Mouse (Mus musculus): ENCODE results near the gene Pdcd2l. TPM values are rescaled to one million over a fixed set of nuclear protein-coding genes. Genes with fewer than 3 reads are reported as not detected.

Pdcd2l gene
- polyA plus RNA-seq, 1 experiment from 2014 or later: 82.7 TPM

DNA sequence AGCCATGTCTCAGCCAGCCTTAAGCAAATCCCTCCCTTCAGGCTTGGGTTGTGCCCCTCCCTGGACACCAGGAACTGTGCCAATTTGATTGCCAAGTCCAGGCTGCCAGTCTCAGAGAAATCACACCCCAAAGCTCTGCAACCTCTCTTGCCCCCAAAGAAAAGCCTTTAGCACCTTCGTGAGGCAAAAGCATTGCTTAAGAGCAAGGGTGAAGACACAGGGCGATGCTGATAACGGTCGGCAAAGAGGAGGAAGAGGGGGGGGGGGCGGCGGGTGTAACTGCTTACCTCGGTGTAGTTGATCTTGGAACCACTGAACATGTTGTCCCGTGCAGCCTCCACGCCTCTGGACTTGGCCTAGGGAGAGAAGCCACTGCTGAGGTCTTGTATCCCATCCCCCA is 32.2 kb upstream of the Pdcd2l start:
- H3K9ac ChIP-seq: no peak overlapping the region

GRCm38 (mm10) chr7:34226846-34227245 is 30.4 kb upstream of the Pdcd2l start:
- Histone ChIP-seq H3K27ac (no peak overlapping the region), H3K36me3 (peaks cover 50% of the 10 kb centered on the region), H3K27me3 (no peaks in the 10 kb centered on the region), H3K4me3 (no peak overlapping the region), H3K4me1 (replicated peaks) (peaks cover 43% of the 10 kb centered on the region), H3K4me2 (no peak overlapping the region), H3K9ac (no peak overlapping the region), H3K9me3 (no peaks in the 10 kb centered on the region)
- ATAC-seq (ENCODE audit: low FRiP score): no peak
- WGBS: 90% methylated on average over 12 of the region's 12 CpGs

More for the DNA sequence above, 32.2 kb upstream of the Pdcd2l start:
- ATAC-seq (ENCODE audit: low FRiP score): no peak
- WGBS: 86% methylated on average over 6 of the region's 9 CpGs
- Histone ChIP-seq H3K9me3 (no peaks in the 10 kb centered on the region), H3K4me3 (peak overlapping the region; percentile 70), H3K4me2 (peak overlapping the region; percentile 82), H3K4me1 (replicated peaks) (peaks cover 48% of the 10 kb centered on the region), H3K27me3 (no peaks in the 10 kb centered on the region), H3K27ac (no peak overlapping the region), H3K36me3 (peaks cover 34% of the 10 kb centered on the region)

DNA sequence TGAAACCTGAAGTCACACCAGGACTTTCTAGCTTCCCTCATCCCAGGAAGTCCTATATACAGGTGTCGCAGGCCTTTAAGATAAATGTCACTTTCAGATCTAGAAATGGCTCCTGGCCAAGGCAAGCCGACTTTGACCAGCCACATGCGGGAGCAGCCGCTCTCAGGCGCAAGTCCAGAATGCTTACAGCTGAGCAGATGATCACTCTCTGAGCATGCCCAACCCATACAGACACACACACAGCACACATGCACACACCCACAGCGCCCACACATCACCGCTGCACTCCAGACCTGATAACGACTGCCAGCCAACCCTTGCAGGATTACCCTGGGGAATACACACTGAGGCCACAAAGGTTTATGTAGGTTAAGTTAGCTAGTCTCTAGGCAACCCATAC is 29.6 kb upstream of the Pdcd2l start:
- WGBS: 78% methylated on average over 8 of the region's 8 CpGs
- H3K9ac ChIP-seq: no peak overlapping the region; the same call in 1 of the 2 replicates

GRCm38 (mm10) chr7:34224308-34224707 is 27.8 kb upstream of the Pdcd2l start:
- Histone ChIP-seq H3K27me3 (no peaks in the 10 kb centered on the region), H3K9me3 (no peaks in the 10 kb centered on the region), H3K9ac (no peak overlapping the region), H3K27ac (no peak overlapping the region), H3K4me1 (replicated peaks) (peaks cover 34% of the 10 kb centered on the region), H3K4me3 (no peak overlapping the region), H3K36me3 (peaks cover 76% of the 10 kb centered on the region), H3K4me2 (no peak overlapping the region)
- no peak for ATAC-seq (ENCODE audit: low FRiP score)
- 93% methylated on average over 6 of the region's 6 CpGs for WGBS

More for the DNA sequence above, 29.6 kb upstream of the Pdcd2l start:
- Histone ChIP-seq H3K27ac (no peak overlapping the region), H3K9me3 (no peaks in the 10 kb centered on the region), H3K4me2 (no peak overlapping the region), H3K27me3 (no peaks in the 10 kb centered on the region), H3K4me3 (no peak overlapping the region), H3K36me3 (peaks cover 58% of the 10 kb centered on the region), H3K4me1 (replicated peaks) (peaks cover 43% of the 10 kb centered on the region)
- ATAC-seq (ENCODE audit: low FRiP score): no peak

DNA sequence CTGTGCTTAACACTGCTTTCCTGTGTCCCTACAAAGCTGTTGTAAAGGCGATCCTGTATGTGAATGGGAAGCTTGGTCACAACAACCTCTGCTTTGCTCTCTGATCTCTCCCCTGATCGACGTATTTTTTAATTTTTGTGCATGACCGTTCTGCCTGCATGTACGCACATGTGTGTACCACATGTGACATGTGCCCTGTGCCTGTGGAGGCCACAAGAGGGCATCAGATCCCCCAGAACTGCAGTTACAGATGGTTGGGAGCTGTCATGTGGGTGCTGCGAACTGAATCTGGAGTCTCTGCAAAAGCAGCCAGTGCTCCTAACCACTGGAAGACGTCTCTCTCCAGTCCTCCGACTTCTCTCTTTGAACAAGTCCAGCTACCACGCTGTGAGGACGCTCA is 25.9 kb upstream of the Pdcd2l start:
- H3K36me3 ChIP-seq: peaks cover 92% of the 10 kb centered on the region
- no peak overlapping the region for H3K27ac ChIP-seq
- no peak overlapping the region for H3K4me2 ChIP-seq
- no peak overlapping the region for H3K9ac ChIP-seq
- no peaks in the 10 kb centered on the region for H3K9me3 ChIP-seq
- peaks cover 14% of the 10 kb centered on the region for H3K4me1 ChIP-seq (replicated peaks)
- no peak for ATAC-seq (ENCODE audit: low FRiP score)
- H3K27me3 ChIP-seq: no peaks in the 10 kb centered on the region
- 95% methylated on average over 10 of the region's 10 CpGs for WGBS
- no peak overlapping the region for H3K4me3 ChIP-seq

GRCm38 (mm10) chr7:34221594-34222250 is 25.3 kb upstream of the Pdcd2l start:
- 96% methylated on average over 9 of the region's 9 CpGs for WGBS
- H3K4me2 ChIP-seq: no peak overlapping the region
- ATAC-seq (ENCODE audit: low FRiP score): no peak
- no peaks in the 10 kb centered on the region for H3K9me3 ChIP-seq
- H3K4me1 ChIP-seq (replicated peaks): peaks cover 10% of the 10 kb centered on the region
- no peak overlapping the region for H3K4me3 ChIP-seq
- H3K27me3 ChIP-seq: no peaks in the 10 kb centered on the region
- no peak overlapping the region for H3K27ac ChIP-seq
- H3K9ac ChIP-seq: no peak overlapping the region
- peaks cover 92% of the 10 kb centered on the region for H3K36me3 ChIP-seq

DNA sequence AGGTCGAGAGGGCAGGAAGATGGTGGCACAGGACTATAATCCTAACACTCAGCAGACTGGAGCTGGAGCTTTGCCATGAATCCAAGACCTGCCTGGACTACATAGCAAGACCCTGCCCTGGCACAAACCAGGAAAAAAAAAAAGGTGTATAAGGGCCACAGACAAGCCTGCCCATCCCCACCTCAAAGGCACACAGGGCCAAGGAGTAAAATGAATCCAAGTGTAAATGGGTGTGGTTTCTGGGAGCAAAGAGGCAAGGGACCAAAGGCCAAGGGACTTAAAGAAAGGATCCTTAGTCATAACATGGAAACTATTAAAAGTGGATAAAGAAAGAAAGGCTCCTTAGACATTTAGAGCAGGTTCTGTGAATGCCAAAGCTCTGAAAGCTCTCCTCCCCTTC is 22.0 kb upstream of the Pdcd2l start:
- H3K27me3 ChIP-seq: no peaks in the 10 kb centered on the region
- peaks cover 98% of the 10 kb centered on the region for H3K36me3 ChIP-seq
- H3K4me1 ChIP-seq (replicated peaks): no peaks in the 10 kb centered on the region
- H3K9ac ChIP-seq: no peak overlapping the region
- no peak overlapping the region for H3K4me2 ChIP-seq
- H3K27ac ChIP-seq: no peak overlapping the region
- no peak overlapping the region for H3K4me3 ChIP-seq
- no peaks in the 10 kb centered on the region for H3K9me3 ChIP-seq
- WGBS: 59% methylated on average over 1 of the region's 1 CpGs
- ATAC-seq (ENCODE audit: low FRiP score): no peak

GRCm38 (mm10) chr7:34216474-34216873 is 20.0 kb upstream of the Pdcd2l start:
- H3K27ac ChIP-seq: no peak overlapping the region
- no peaks in the 10 kb centered on the region for H3K9me3 ChIP-seq
- H3K4me3 ChIP-seq: no peak overlapping the region
- no peaks in the 10 kb centered on the region for H3K27me3 ChIP-seq
- H3K9ac ChIP-seq: no peak overlapping the region
- ATAC-seq (ENCODE audit: low FRiP score): no peak
- H3K36me3 ChIP-seq: peaks cover 99% of the 10 kb centered on the region
- WGBS: 94% methylated on average over 10 of the region's 10 CpGs
- no peak overlapping the region for H3K4me2 ChIP-seq
- no peaks in the 10 kb centered on the region for H3K4me1 ChIP-seq (replicated peaks)

DNA sequence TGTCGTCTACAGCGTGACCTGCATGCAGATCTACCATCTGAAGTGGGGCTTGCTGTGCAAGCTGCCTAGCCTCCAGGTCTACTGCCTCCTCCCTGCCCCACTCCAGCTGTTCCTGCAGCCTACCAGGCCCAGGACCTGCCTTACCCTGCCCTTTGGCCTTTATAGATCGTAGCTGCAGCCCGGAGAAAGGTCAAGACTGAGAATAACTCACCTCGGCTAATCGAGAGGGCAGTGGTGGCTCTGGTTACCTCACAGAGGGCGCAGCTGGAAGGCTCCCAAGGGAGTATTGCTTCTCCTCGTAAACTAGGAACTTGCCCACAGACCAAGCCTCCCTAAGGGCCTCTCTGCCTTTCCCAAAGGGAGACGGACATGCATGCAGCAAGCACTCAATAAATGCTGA is 19.0 kb upstream of the Pdcd2l start:
- Histone ChIP-seq H3K4me3 (no peak overlapping the region), H3K4me2 (no peak overlapping the region), H3K9me3 (no peaks in the 10 kb centered on the region), H3K27ac (no peak overlapping the region), H3K4me1 (replicated peaks) (no peaks in the 10 kb centered on the region), H3K36me3 (peaks cover 99% of the 10 kb centered on the region), H3K27me3 (no peaks in the 10 kb centered on the region), H3K9ac (no peak overlapping the region)
- no peak for ATAC-seq (ENCODE audit: low FRiP score)
- 87% methylated on average over 9 of the region's 9 CpGs for WGBS

- H3K27ac ChIP-seq: no peak overlapping the region
- peaks cover 99% of the 10 kb centered on the region for H3K36me3 ChIP-seq
- H3K4me1 ChIP-seq (replicated peaks): no peaks in the 10 kb centered on the region
- no peak overlapping the region for H3K4me2 ChIP-seq
- H3K27me3 ChIP-seq: no peaks in the 10 kb centered on the region
- ATAC-seq (ENCODE audit: low FRiP score): no peak
- H3K9me3 ChIP-seq: no peaks in the 10 kb centered on the region
- no peak overlapping the region for H3K4me3 ChIP-seq
- H3K9ac ChIP-seq: no peak overlapping the region
- WGBS: 95% methylated on average over 8 of the region's 8 CpGs
These were observed 18.2 kb upstream of the Pdcd2l start for GRCm38 (mm10) chr7:34214644-34215043.

- Histone ChIP-seq H3K27me3 (no peaks in the 10 kb centered on the region), H3K4me3 (no peak overlapping the region), H3K4me1 (replicated peaks) (no peaks in the 10 kb centered on the region), H3K4me2 (no peak overlapping the region), H3K9me3 (no peaks in the 10 kb centered on the region), H3K36me3 (peaks cover 99% of the 10 kb centered on the region), H3K27ac (no peak overlapping the region), H3K9ac (no peak overlapping the region)
- no peak for ATAC-seq (ENCODE audit: low FRiP score)
- 92% methylated on average over 7 of the region's 7 CpGs for WGBS
These were observed 16.8 kb upstream of the Pdcd2l start for GRCm38 (mm10) chr7:34213281-34213680.

DNA sequence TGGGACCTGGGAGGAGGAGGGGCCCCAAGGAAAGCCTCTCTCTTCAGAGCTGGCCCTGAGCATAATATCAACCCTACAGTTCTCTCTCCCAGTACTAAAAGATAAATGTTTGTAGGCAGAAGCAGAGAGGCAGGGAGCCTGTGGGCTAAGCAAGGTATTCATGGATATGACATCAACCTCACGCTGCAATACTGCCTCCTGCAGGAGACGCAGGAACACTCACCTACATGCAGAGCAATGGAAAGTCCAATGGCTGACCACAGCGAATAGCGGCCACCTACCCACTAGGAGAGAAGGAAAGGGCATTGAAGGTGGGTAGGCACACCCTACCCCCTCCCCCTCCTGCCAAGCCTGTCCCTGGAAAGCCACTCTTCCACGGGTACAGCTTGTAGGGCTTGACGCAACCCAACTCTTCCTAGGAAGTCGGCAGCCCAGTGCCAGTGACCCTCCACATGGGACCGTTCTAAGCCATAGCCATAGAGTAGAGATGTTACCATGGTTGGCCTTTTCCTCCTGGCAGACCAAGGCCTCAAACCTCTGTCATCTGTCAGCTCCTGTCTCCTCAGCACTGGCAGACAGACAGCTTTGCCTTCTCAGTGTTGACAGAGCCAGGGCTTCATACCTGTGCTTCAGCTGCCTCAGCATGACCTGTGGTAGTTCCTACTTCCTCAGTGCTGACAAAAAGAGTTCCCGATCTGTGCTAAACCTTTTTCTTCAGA is 11.7 kb upstream of the Pdcd2l start:
- no peak for ATAC-seq (ENCODE audit: low FRiP score)
- WGBS: 91% methylated on average over 9 of the region's 9 CpGs
- H3K4me1 ChIP-seq (replicated peaks): no peaks in the 10 kb centered on the region
- no peak overlapping the region for H3K4me2 ChIP-seq
- no peak overlapping the region for H3K27ac ChIP-seq
- no peaks in the 10 kb centered on the region for H3K27me3 ChIP-seq
- peaks cover 100% of the 10 kb centered on the region for H3K36me3 ChIP-seq
- H3K9me3 ChIP-seq: no peaks in the 10 kb centered on the region
- H3K4me3 ChIP-seq: no peak overlapping the region
- no peak overlapping the region for H3K9ac ChIP-seq

DNA sequence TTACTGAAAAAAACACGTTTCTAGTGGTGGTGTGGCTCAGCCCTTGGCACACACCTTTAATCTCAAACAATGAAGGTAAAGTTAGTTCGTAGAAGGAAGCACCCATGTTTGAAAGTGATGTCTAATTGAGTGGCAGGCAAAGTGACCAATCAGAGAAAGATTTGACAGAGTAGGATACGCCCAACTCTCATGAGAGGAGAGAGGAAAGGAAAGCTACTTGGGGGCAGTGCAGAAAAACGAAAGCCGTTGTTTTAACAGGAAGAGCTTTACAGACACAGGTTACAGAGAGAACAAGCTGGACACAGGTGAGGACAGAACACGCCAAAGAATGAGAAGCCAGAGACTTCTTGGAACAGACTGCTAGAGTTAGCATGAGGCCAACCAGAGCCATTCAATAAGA is 9.9 kb upstream of the Pdcd2l start:
- Histone ChIP-seq H3K4me1 (replicated peaks) (no peaks in the 10 kb centered on the region), H3K9ac (no peak overlapping the region), H3K4me3 (no peak overlapping the region), H3K4me2 (no peak overlapping the region), H3K27ac (no peak overlapping the region), H3K27me3 (no peaks in the 10 kb centered on the region), H3K36me3 (peaks cover 100% of the 10 kb centered on the region), H3K9me3 (no peaks in the 10 kb centered on the region)
- WGBS: 94% methylated on average over 6 of the region's 6 CpGs
- ATAC-seq (ENCODE audit: low FRiP score): no peak
